Mouse (Mus musculus) forebrain, postnatal 0 days (tissue): Measurements from ENCODE around the gene Gm3336. TPM values are rescaled to one million over a fixed set of nuclear protein-coding genes. Genes with fewer than 3 reads are reported as not detected.
A peak's percentile ranks its signal among the peaks of the same experiment; 100 is the strongest.

Experiments used
- ATAC-seq: fragments of 200-750 bp; cut with Nextera tagmentation; 2 replicates; pipeline ENCODE4 v1.8.0; 2017; ENCODE audit warnings: mild to moderate bottlenecking, moderate library complexity
- DNase-seq: peaks from one replicate; pipeline ENCODE4 v3.0.0-alpha.2; 2015
- H3K27ac ChIP-seq: fragments of 300-500 bp; sonication (generic); 2 replicates; pipeline ENCODE4 v1.5.1; 2014; ENCODE audit warnings: low read depth, mild to moderate bottlenecking, antibody characterized with exemption, low read length, moderate library complexity, mixed read lengths
- H3K27me3 ChIP-seq: fragments of 300-500 bp; sonication (generic); 2 replicates; pipeline ENCODE4 v1.6.1; 2014; ENCODE audit warnings: mild to moderate bottlenecking, low read length, mixed read lengths; ENCODE audit not compliant: insufficient read depth
- H3K36me3 ChIP-seq: fragments of 300-500 bp; sonication (generic); 2 replicates; pipeline ENCODE4 v1.6.1; 2014; ENCODE audit warnings: mild to moderate bottlenecking, moderate library complexity; ENCODE audit not compliant: insufficient read depth
- H3K4me1 ChIP-seq: fragments of 300-500 bp; sonication (generic); 2 replicates; pipeline ENCODE4 v1.6.1; 2014; ENCODE audit warnings: antibody characterized with exemption; ENCODE audit not compliant: insufficient read depth
- H3K4me2 ChIP-seq: fragments of 300-500 bp; sonication (generic); 2 replicates; pipeline ENCODE4 v1.6.1; 2014; ENCODE audit warnings: low read depth, mild to moderate bottlenecking, moderate library complexity
- H3K4me3 ChIP-seq: fragments of 300-500 bp; sonication (generic); 2 replicates; pipeline ENCODE4 v1.5.1; 2014; ENCODE audit warnings: low read depth, low read length, mixed read lengths
- H3K9ac ChIP-seq: fragments of 300-500 bp; sonication (generic); 2 replicates; pipeline ENCODE4 v1.6.1; 2014; ENCODE audit warnings: mild to moderate bottlenecking
- H3K9me3 ChIP-seq: fragments of 300-500 bp; sonication (generic); 2 replicates; pipeline ENCODE4 v1.6.1; 2016; ENCODE audit warnings: low read length
- CTCF ChIP-seq: sonication (generic); IDR thresholded peaks from 2 replicates; pipeline ENCODE4 v1.5.1; 2016; ENCODE audit warnings: antibody characterized with exemption, control low read depth, low read depth
- WGBS: fragments of 180-500 bp; shearing (Covaris S2); extraction: QIAGEN DNeasy Blood & Tissue Kit; methylation state at CpG from one replicate; pipeline ENCODE4 v1.1.7; 2014; 5-methylcytosine and 5-hydroxymethylcytosine counted together
- polyA plus RNA-seq: library from polyadenylated mRNA; unstranded; fragments of >200 nt; fragmentation: Nextera tagmentation; extraction: Ambion mirVana; gene quantifications from 2 replicates; pipeline ENCODE4 v1.2.1, GENCODE M21; 2015
- total RNA-seq: library from RNA; depleted of rRNA; stranded (reverse); fragments of >200 nt; gene quantifications from 2 replicates; pipeline ENCODE4 v1.2.3, GENCODE M21; 2014

Gene Gm3336
- total and polyA plus RNA-seq, 2 experiments from 2014 or later, result not detected

DNA sequence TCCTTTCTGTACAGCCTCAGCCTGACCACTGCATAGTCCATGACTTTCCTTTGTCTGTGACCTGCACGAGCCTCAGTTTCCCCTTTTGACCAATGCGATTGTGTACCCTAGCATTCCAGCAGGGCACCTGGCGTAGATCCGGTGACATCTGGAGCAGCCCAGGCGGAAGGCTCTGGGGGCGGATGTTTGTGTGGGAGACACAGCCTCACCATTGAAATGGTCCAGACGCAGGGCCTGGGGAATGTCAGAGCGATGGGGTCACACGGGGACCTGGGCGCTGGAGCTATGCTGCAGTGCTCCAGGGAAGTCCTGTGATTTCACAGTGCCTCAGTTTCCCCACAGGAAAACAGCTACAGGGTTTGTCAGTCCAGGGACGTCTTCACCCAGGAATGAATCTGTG lies 23.8 kb downstream of the Gm3336 start:
- WGBS, result 75% methylated on average over 11 of the region's 11 CpGs

DNA sequence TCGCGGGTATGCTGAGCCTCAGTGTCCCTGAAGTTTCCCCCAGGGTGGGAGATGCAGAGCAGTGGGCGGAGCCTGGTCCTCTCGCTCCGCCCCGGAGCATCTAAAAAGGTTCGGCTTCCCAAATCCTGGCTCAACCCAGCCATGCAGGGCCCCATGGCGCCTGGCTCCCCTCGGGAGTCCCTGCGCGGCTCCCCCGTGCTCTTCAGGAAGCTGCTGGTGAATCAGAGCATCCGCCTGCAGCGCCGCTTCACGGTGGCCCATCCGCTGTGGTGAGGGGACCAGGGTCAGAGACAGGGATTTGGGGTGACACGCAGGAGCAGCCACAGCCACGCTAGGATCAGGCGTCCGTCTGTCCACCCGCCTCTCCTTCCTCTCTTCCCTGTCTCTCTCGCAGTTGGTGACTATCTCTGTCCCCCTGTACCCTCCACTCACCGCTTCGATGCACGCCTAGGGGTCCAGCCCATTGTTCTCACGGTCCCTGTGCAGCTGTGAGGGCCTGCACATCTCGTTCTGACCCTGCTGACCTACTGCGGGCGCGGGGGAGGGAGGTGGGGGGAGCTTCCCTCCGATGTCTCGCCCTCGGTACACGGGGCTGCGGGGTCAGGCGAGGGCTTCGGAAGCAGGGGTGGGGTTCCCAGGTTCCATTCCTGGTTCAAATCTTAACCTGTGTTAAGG lies 24.8 kb downstream of the Gm3336 start:
- TF ChIP-seq CTCF, result no peak
- DNase-seq (no peak), ATAC-seq (no peak)
- 3% methylated on average over 38 of the region's 38 CpGs for WGBS
- Histone ChIP-seq H3K4me2 (peak overlapping the region; percentile 56), H3K9ac (no peak overlapping the region), H3K27me3 (peaks cover 31% of the 10 kb centered on the region), H3K4me3 (peak overlapping the region; percentile 1; the same call in 1 of the 2 replicates), H3K9me3 (no peaks in the 10 kb centered on the region), H3K27ac (no peak overlapping the region), H3K36me3 (no peaks in the 10 kb centered on the region), H3K4me1 (no peaks in the 10 kb centered on the region; the same call in 1 of the 2 replicates)

More for the DNA sequence above, 23.8 kb downstream of the Gm3336 start:
- H3K9me3 ChIP-seq, result no peaks in the 10 kb centered on the region
- H3K9ac ChIP-seq, result no peak overlapping the region
- H3K4me1 ChIP-seq, result no peaks in the 10 kb centered on the region; the same call in 1 of the 2 replicates
- no peaks in the 10 kb centered on the region for H3K36me3 ChIP-seq
- no peak overlapping the region for H3K4me3 ChIP-seq
- peaks cover 31% of the 10 kb centered on the region for H3K27me3 ChIP-seq
- no peak overlapping the region for H3K4me2 ChIP-seq
- ATAC-seq (no peak), DNase-seq (no peak)
- no peak overlapping the region for H3K27ac ChIP-seq
- no peak for TF ChIP-seq CTCF

GRCm38 (mm10) chr8:70743656-70744590 lies 25.6 kb downstream of the Gm3336 start:
- H3K4me2 ChIP-seq, result peak overlapping the region; percentile 56
- no peaks in the 10 kb centered on the region; the same call in 1 of the 2 replicates for H3K4me1 ChIP-seq
- TF ChIP-seq CTCF, result no peak
- H3K9me3 ChIP-seq, result no peaks in the 10 kb centered on the region
- H3K27ac ChIP-seq, result no peak overlapping the region
- H3K4me3 ChIP-seq, result peak overlapping the region; percentile 35
- peak overlapping the region; percentile 44 for H3K9ac ChIP-seq
- peak; percentile 80 for ATAC-seq
- DNase-seq, result peak; percentile 74
- H3K27me3 ChIP-seq, result peaks cover 31% of the 10 kb centered on the region
- WGBS, result 5% methylated on average over 48 of the region's 48 CpGs
- no peaks in the 10 kb centered on the region for H3K36me3 ChIP-seq

- 65% methylated on average over 11 of the region's 11 CpGs for WGBS
- Histone ChIP-seq H3K9me3 (no peaks in the 10 kb centered on the region), H3K27me3 (peaks cover 31% of the 10 kb centered on the region), H3K27ac (no peak overlapping the region), H3K4me3 (no peak overlapping the region), H3K4me1 (no peaks in the 10 kb centered on the region; the same call in 1 of the 2 replicates), H3K4me2 (no peak overlapping the region), H3K36me3 (no peaks in the 10 kb centered on the region), H3K9ac (no peak overlapping the region)
- ATAC-seq (no peak), DNase-seq (no peak)
- no peak for TF ChIP-seq CTCF
These were observed 26.5 kb downstream of the Gm3336 start for GRCm38 (mm10) chr8:70744806-70745205.

DNA sequence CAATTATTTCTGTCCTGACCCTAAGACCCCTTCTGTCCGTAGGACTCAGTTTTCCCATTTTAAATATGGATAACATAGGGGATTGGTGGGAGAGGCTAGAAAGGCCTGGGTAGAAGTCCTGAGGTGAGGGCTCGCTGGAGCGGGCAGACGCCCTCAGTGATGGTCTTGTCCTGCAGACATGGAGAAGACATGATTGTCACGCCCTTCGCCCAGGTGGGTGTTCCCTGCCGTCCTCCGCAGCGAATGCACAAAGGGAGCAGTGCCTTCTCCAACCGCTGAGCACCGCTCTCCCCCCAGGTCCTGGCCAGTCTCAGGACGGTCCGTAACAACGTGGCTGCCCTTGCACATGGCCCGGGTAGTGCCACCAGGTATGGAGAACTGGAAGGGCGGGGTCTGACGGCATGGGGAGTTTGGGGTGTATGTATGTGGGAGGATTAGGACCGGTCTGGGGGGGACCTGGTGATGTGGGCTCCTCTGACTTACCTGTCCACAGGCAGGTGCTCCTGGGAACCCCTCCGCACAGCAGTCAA lies 27.4 kb downstream of the Gm3336 start:
- no peak overlapping the region for H3K27ac ChIP-seq
- no peak overlapping the region for H3K4me2 ChIP-seq
- 68% methylated on average over 19 of the region's 19 CpGs for WGBS
- no peaks in the 10 kb centered on the region for H3K9me3 ChIP-seq
- no peak overlapping the region for H3K9ac ChIP-seq
- no peak for TF ChIP-seq CTCF
- no peaks in the 10 kb centered on the region; the same call in 1 of the 2 replicates for H3K4me1 ChIP-seq
- ATAC-seq (no peak), DNase-seq (no peak)
- H3K4me3 ChIP-seq, result no peak overlapping the region
- H3K36me3 ChIP-seq, result no peaks in the 10 kb centered on the region
- peaks cover 31% of the 10 kb centered on the region for H3K27me3 ChIP-seq

GRCm38 (mm10) chr8:70746676-70747075 lies 28.3 kb downstream of the Gm3336 start:
- WGBS, result 75% methylated on average over 9 of the region's 9 CpGs
- TF ChIP-seq CTCF, result no peak
- no peaks in the 10 kb centered on the region; the same call in 1 of the 2 replicates for H3K4me1 ChIP-seq
- H3K27ac ChIP-seq, result no peak overlapping the region
- no peak overlapping the region for H3K4me3 ChIP-seq
- no peaks in the 10 kb centered on the region for H3K36me3 ChIP-seq
- no peak overlapping the region for H3K4me2 ChIP-seq
- no peak for ATAC-seq
- no peaks in the 10 kb centered on the region for H3K9me3 ChIP-seq
- no peak overlapping the region for H3K9ac ChIP-seq
- peaks cover 25% of the 10 kb centered on the region for H3K27me3 ChIP-seq
- no peak for DNase-seq
